Mouse (Mus musculus) cortical plate, adult 2 months (tissue): ENCODE results near the gene Mpg.

Experiments
- CTCF ChIP-seq: fragments of 200-500 bp; IDR thresholded peaks from 2 replicates; pipeline ENCODE4 v1.5.1; 2011; ENCODE audit warnings: mild to moderate bottlenecking, control low read depth, low read length; ENCODE audit not compliant: insufficient read depth; ENCODE audit errors: extremely low read depth
- POLR2A ChIP-seq: fragments of 200-500 bp; IDR thresholded peaks from 2 replicates; pipeline ENCODE4 v1.6.1; 2011; ENCODE audit warnings: mild to moderate bottlenecking, low read length, control low read depth; ENCODE audit not compliant: insufficient read depth; ENCODE audit errors: extremely low read depth

- TF ChIP-seq CTCF (no peak), POLR2A (no peak)
Observed at GRCm38 (mm10) chr11:32241391-32241790, 15.1 kb downstream of the Mpg start.
